Mouse (Mus musculus) hindbrain, embryonic 16.5 days (tissue): ENCODE data around the gene Scgb2b7. TPM values are rescaled to one million over a fixed set of nuclear protein-coding genes. Genes with fewer than 3 reads are reported as not detected.
"Not testable (repeated sequence)": the region's sequence is repeated elsewhere in the genome, so short reads cannot be mapped to it uniquely, and the experiment has no call there.

ENCODE experiments used
- ATAC-seq: fragments of 200-750 bp; cut with Nextera tagmentation; 2 replicates; pipeline ENCODE4 v1.8.0; 2017; ENCODE audit warnings: moderate TSS enrichment, moderate library complexity
- H3K27ac ChIP-seq: fragments of 300-500 bp; sonication (generic); 2 replicates; pipeline ENCODE4 v1.5.1; 2014; ENCODE audit warnings: low read depth, mild to moderate bottlenecking, control low read depth, low read length, moderate library complexity
- H3K27me3 ChIP-seq: fragments of 300-500 bp; sonication (generic); replicated peaks from 2 replicates; pipeline ENCODE4 v1.6.1; 2014; ENCODE audit warnings: low read length; ENCODE audit not compliant: control insufficient read depth, insufficient read depth
- H3K36me3 ChIP-seq: fragments of 300-500 bp; sonication (generic); 2 replicates; pipeline ENCODE4 v1.6.1; 2014; ENCODE audit warnings: mild to moderate bottlenecking, low read length, moderate library complexity, mixed read lengths; ENCODE audit not compliant: control insufficient read depth, insufficient read depth
- H3K4me1 ChIP-seq: fragments of 300-500 bp; sonication (generic); 2 replicates; pipeline ENCODE4 v1.6.1; 2014; ENCODE audit warnings: low read depth, low read length; ENCODE audit not compliant: control insufficient read depth, insufficient read depth
- H3K4me2 ChIP-seq: fragments of 300-500 bp; sonication (generic); 2 replicates; pipeline ENCODE4 v1.6.1; 2014; ENCODE audit warnings: mild to moderate bottlenecking, low read length, control low read depth, moderate library complexity
- H3K4me3 ChIP-seq: fragments of 300-500 bp; sonication (generic); 2 replicates; pipeline ENCODE4 v1.5.1; 2014; ENCODE audit warnings: mild to moderate bottlenecking, low read length, control low read depth, moderate library complexity
- H3K9ac ChIP-seq: fragments of 300-500 bp; sonication (generic); 2 replicates; pipeline ENCODE4 v1.6.1; 2014; ENCODE audit warnings: low read depth, mild to moderate bottlenecking, control low read depth, low read length, moderate library complexity
- H3K9me3 ChIP-seq: fragments of 300-500 bp; sonication (generic); 2 replicates; pipeline ENCODE4 v1.6.1; 2014; ENCODE audit warnings: mild to moderate bottlenecking, low read length, moderate library complexity; ENCODE audit not compliant: control insufficient read depth
- WGBS: fragments of 180-500 bp; shearing (Covaris S2); extraction: QIAGEN DNeasy Blood & Tissue Kit; methylation state at CpG from one replicate; pipeline ENCODE4 v1.1.7; 2014; 5-methylcytosine and 5-hydroxymethylcytosine counted together
- polyA plus RNA-seq: library from polyadenylated mRNA; unstranded; fragments of >200 nt; fragmentation: Nextera tagmentation; extraction: Ambion mirVana; gene quantifications from 2 replicates; pipeline ENCODE4 v1.2.1, GENCODE M21; 2015

Scgb2b7 gene
- polyA plus RNA-seq = not detected in 2 replicates

DNA sequence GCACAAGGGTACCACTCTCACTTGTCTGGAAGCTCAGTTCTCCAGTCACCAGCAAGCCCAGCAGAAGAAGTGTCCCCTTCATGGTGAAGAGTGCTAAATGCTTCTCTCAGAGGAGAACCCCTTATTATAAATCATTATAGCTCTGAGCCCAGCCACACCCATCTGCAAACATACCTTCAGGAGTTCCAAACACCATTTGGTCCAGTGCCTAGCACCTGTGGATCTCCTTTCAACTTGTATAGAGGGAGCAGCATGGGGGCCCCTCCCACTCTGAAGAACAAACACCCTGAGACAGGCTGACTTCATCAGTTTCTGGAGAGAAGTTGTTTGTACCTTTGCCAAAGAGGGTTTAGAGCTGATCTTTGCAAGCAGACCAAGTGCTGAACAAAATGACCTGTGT is at the start of gene Scgb2b7:
Scgb2b7 (minus strand) TSS at position 101 of the 400 bp plus-strand sequence.
- H3K9ac ChIP-seq, H3K4me2 ChIP-seq, H3K27ac ChIP-seq, H3K9me3 ChIP-seq, H3K4me1 ChIP-seq, ATAC-seq, H3K27me3 ChIP-seq, H3K4me3 ChIP-seq, H3K36me3 ChIP-seq: not testable (repeated sequence)

DNA sequence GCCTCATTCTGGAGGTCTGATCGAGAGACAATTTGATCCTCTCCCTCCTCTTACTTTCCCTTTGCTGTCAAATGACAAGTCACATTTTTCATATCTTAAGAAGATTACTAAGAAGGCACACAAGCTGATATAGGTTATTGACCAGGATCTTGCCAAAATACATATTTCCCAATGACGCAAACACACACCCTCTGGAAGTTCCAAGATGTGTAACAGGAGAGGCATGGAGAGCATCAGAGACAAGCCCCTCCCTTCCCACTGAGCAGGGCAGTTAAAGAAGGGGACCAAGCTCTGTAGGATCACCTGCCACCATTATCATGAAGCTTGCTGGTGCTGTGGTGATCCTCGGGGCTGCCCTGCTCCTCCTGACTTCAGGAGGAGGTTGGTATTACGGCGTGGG is 6.8 kb upstream of the Scgb2b7 start, which contains the start of gene Scgb1b7:
Scgb1b7 (plus strand) TSS at position 301 of the 400 bp plus-strand sequence.
- not testable (repeated sequence) for H3K9ac ChIP-seq, H3K4me2 ChIP-seq, H3K27ac ChIP-seq, ATAC-seq, H3K9me3 ChIP-seq, H3K36me3 ChIP-seq, H3K27me3 ChIP-seq, H3K4me3 ChIP-seq, H3K4me1 ChIP-seq
- 89% methylated on average over 3 of the region's 5 CpGs for WGBS

Other genes starting within 250 kb of the Scgb2b7 start
- not detected in 2 replicates for gene Scgb1b7, start 6.9 kb upstream of the Scgb2b7 start, polyA plus RNA-seq